Mouse (Mus musculus): ENCODE results near the gene Stau1. TPM values are rescaled to one million over a fixed set of nuclear protein-coding genes. Genes with fewer than 3 reads are reported as not detected.
A peak's percentile ranks its signal among the peaks of the same experiment; 100 is the strongest.

Gene Stau1
- total RNA-seq, 2 experiments from 2014 or later = 28.5 to 28.9 TPM

- no peak for ATAC-seq (ENCODE audit: poor library complexity, severe bottlenecking)
Measured at GRCm38 (mm10) chr2:166991945-166992344, 4.2 kb downstream of the Stau1 start.

GRCm38 (mm10) chr2:166990861-166991260 lies 5.2 kb downstream of the Stau1 start:
- no peak for ATAC-seq (ENCODE audit: poor library complexity, severe bottlenecking)

GRCm38 (mm10) chr2:166983351-166983894 lies 12.7 kb downstream of the Stau1 start:
- ATAC-seq (ENCODE audit: poor library complexity, severe bottlenecking) = no peak

DNA sequence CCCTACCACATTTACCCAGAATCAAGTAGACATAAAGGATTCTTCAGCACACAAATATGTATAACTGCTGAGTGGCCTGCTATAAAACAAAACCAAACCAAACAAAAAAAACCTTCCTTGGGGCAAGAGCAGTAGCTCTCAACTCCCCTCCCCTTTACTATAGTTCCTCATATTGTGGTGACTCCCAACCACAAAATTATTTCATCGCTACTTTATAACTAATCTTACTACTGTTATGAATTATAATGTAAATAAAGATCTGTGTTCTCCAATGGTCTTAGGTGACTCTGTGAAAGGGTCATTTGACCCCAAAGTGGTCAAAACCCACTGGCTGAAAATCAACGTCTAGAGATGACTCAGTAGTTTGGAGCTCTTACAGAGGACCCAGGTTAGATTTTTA lies 15.9 kb downstream of the Stau1 start:
- ATAC-seq (ENCODE audit: poor library complexity, severe bottlenecking) = peak; percentile 54

DNA sequence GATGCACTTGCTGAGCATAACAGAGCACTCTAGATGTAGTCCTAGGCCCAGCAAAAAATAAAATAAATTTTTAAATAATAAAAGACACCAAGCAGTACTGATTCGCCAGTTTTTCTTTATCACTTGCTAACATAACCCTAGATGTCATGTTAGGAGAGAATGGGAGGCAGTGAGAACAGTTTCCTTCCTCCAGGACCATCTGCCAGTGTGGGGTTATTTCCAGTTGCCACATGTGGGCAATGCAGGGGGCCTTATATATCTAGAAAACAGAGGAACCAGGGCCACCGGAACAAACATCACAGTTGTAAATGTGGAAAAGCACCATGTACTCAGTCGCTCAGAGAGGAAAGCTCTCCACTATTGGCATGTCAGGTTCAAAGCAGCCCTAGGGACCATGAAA lies 18.6 kb downstream of the Stau1 start:
- no peak for ATAC-seq (ENCODE audit: poor library complexity, severe bottlenecking)

- ATAC-seq (ENCODE audit: poor library complexity, severe bottlenecking) = peak; percentile 82
Measured at GRCm38 (mm10) chr2:166976356-166976755, 19.7 kb downstream of the Stau1 start.

GRCm38 (mm10) chr2:166974177-166974872 lies 21.8 kb downstream of the Stau1 start:
- peak; percentile 36; the same call in 1 of the 2 replicates for ATAC-seq (ENCODE audit: poor library complexity, severe bottlenecking)

DNA sequence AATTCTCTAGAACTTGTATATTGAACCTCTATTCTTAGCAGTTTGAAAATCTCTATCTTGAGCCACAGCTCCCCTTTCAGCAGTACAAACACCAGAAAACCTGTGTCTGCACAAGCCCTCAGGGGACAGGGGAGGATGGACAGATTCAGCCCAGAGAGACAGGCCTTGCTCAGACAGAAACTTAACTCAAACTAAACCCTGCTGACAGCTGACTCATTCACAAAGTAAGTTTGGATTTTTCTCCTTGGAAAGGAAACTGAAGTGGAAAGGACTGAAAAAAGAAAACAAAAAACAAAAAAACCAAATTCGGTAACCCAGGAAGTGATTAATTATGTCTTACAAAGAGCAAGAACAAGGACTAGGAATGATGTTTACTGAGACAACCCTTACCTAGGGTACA lies 22.9 kb downstream of the Stau1 start:
- no peak for ATAC-seq (ENCODE audit: poor library complexity, severe bottlenecking)

DNA sequence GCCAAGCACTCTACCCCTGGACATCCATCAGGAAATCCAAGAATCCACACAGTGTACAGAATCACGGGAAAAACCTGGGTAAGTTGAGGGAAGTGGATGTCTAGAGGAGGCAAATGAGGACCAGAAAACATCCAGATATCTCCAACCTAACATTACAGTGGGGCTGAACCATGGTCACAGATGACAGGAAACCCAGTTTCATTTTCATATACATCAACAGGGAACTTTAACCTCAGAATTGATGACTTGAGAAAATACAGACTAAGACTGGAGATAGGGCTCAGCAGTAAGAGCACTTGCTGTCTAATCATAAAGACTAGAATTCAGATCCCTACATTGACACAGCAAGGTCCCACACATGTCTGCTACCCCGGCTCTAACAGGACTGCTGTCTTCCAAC lies 31.3 kb downstream of the Stau1 start:
- no peak for ATAC-seq (ENCODE audit: poor library complexity, severe bottlenecking)

GRCm38 (mm10) chr2:166963257-166963656 lies 32.8 kb downstream of the Stau1 start:
- no peak for ATAC-seq (ENCODE audit: poor library complexity, severe bottlenecking)

DNA sequence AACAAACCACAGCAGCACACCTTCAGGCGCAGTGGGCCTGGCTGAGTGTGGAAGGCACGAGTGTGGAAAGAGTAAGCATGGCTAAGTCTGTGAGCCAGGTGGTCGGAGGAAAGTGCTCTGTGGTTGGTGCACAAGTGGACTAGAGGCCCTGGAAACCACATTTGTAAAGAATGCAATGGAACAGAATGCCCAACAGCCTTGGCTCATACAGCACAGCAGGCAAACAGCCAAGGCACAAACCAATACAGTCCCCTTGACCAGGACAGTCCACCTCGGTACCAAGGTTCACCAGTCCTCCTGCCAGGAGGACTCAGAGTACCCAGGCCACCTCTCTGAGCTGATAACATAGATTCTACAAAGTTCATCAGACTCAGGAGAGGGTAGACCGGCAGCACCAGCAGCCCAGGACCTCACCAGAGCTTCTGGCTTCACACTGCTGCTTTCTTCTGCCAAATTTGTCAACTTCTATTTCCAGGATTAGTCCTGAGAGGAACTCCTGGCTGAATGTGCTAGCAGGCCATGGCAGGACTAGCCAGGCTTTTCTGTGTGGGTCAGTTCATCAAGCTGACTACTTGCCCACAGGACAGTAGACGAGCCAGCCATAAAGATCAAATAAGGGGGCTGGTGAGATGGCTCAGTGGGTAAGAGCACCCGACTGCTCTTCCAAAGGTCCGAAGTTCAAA lies 35.3 kb downstream of the Stau1 start:
- ATAC-seq (ENCODE audit: poor library complexity, severe bottlenecking) = no peak

DNA sequence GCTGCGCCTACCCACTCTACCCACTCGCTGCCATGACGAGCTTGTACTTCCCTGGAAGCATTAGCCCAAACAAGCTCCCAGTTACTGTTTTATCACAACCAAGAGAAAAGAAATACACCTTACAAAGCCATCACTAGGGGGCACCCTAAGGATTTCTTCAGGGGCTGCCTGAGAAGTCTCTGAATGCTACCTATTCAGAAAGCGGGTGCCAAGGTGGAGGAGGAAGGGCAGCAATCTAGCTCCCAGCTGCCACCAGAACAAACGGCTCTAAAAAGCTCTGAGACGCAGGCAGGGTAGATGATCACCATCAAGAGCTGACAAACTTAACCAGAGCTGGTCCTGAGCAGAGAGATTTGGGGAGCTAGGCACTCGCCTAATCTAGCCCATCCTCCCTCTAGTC lies 39.3 kb downstream of the Stau1 start:
- ATAC-seq (ENCODE audit: poor library complexity, severe bottlenecking) = peak; percentile 60

DNA sequence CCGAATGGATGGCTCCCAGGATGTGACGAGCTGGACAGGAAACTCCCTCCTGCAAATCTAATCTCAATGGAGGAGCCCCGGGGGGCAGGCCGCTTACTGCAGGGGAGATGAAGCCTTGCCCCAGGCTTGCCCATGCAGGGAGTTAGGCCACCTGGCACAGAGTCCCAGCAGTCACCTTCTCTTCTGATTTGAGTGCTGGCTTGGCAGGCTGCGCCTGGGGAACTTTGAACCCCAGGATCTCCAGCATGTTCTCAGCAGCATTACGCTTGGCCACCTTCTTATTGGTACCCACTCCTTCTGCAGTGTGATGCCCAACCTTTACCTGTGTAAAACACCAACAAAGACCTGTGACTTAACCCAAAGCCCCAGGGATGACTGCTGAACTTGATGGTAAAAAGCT lies 43.9 kb downstream of the Stau1 start:
- no peak for ATAC-seq (ENCODE audit: poor library complexity, severe bottlenecking)

DNA sequence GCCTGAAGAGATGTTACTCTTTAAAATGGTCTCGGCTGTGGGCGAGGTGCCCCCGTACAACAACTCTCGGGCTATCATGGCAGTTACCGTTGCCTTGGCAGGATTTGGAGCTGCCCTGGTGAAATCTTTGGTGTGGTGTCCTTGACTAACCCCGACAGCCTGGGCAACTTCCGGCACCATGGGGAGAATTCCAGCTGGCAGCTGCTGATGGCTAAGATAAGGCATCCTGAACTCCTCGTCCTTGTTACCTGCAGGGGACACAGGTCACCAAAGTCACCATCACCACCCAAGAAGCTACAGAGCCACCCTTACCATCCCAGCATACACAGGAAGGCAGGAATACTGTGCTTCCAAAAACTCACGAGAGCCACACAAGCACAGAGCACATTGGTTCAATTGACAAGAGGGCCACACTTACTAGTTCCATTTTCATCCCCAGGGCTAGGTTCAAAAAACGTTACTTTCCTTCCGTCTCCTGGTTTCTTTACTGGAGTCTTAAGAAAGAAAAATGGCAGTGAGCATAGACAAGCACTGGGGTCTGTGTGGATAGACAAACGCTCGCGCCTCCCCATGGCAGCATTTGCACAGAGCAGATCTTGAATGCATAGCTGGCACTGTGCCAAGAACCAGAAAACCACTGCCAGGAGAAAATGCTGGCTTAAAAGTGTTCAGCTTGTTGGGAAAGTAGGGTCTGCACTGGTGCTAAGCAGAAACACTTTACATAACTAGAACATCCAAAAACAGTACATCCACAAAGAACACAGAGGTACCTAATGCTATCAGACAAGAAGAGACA lies 45.0 kb downstream of the Stau1 start:
- no peak for ATAC-seq (ENCODE audit: poor library complexity, severe bottlenecking)

- ATAC-seq (ENCODE audit: poor library complexity, severe bottlenecking) = no peak
Measured at GRCm38 (mm10) chr2:166948936-166949335, 47.2 kb downstream of the Stau1 start.

DNA sequence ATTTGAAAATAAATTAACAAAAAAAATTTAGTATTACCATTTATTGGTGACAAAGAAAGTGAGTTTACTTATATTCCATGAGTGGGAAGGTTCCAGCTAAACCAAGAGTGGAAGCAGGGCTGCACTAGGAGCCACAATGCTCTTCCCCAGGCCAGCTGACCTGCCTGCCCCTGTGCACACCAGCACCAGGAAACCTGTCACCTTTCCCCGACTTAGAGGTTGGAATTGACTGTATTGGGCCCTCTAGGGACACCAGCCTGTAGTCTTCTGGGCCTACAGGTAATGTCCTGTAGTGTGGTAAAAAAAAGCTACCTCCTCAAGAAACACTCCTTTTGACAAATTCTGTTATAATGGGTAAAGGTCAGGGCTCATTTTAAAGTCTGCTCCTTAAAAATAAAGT lies 47.9 kb downstream of the Stau1 start:
- ATAC-seq (ENCODE audit: poor library complexity, severe bottlenecking) = no peak

GRCm38 (mm10) chr2:166945456-166945855 lies 50.6 kb downstream of the Stau1 start:
- no peak for ATAC-seq (ENCODE audit: poor library complexity, severe bottlenecking)

GRCm38 (mm10) chr2:166944346-166944745 lies 51.8 kb downstream of the Stau1 start:
- no peak for ATAC-seq (ENCODE audit: poor library complexity, severe bottlenecking)

GRCm38 (mm10) chr2:166943146-166943545 lies 53.0 kb downstream of the Stau1 start:
- ATAC-seq (ENCODE audit: poor library complexity, severe bottlenecking) = no peak

- no peak for ATAC-seq (ENCODE audit: poor library complexity, severe bottlenecking)
Measured at GRCm38 (mm10) chr2:166936166-166936565, 59.9 kb downstream of the Stau1 start.

DNA sequence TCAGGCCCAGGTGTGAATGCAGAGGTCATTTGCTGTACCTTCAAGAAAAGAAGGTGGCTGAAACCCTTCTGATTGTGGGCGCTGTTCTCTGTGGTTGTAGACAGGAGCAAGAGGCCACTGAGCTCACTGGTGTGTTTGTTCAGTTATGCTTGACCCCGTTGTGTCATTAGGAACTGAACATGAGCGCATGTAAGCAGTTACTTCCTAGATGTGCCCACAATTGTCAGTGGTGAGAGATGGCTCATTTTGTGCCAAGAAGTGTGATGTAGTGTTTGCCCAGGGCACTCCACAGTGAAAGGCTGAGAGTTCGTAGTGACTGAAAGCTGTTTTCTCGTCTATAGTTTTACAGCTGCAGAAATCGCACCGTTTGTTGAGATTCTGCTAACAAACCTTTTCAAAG lies 60.5 kb downstream of the Stau1 start:
- no peak for ATAC-seq (ENCODE audit: poor library complexity, severe bottlenecking)

Data from megakaryocyte, adult 5-6 weeks (primary cell).